Mouse (Mus musculus): ENCODE results near the gene Defb45. TPM values are rescaled to one million over a fixed set of nuclear protein-coding genes. Genes with fewer than 3 reads are reported as not detected.

Defb45 gene
- total RNA-seq, 2 experiments from 2014 or later: not detected

DNA sequence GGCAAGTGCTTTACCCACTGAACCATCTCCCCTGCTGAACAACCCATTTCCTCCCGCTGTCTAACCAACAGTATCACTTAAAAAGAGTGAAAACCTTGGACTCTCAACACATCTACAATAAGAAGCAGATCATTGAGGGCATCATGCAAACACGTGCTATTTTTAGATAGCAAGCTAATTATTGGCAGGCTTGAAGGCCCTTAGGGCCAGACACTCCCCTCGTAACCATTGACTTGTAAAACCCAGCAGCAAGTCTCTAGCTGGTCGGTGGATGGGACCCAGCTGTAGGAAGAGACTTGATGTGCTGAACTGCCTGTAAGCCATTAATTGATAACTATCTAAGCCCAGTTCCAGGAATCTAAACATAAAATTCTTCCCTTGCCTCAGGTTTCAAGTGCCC, 55.7 kb downstream of the Defb45 start:
- intact Hi-C loops (cut with DNase I): loop anchor here (5.0 kb wide), 2 partner anchors 71 to 91 kb away; no protein-coding TSS in a partner anchor
- DNase-seq: no peak

Other genes starting within 250 kb of the Defb45 start
- not detected for gene Nrsn2, start 222.8 kb downstream of the Defb45 start, total RNA-seq (2021)
- 10 to 100 TPM; 14.4 to 15.5 TPM for gene Sox12, start 201.3 kb downstream of the Defb45 start, total RNA-seq (2021)
- gene Zcchc3, start 184.4 kb downstream of the Defb45 start, total RNA-seq (2021): 10 to 100 TPM; 12.0 TPM
- 1 to 10 TPM; 2.6 to 2.7 TPM for gene 6820408C15Rik, start 183.8 kb downstream of the Defb45 start, total RNA-seq (2021)
- not detected for gene Defb23, start 134.8 kb downstream of the Defb45 start, total RNA-seq (2021)
- not detected for gene Defb20, start 122.3 kb downstream of the Defb45 start, total RNA-seq (2021)
- not detected for gene Defb22, start 109.3 kb downstream of the Defb45 start, total RNA-seq (2021)
- gene Defb26, start 87.7 kb downstream of the Defb45 start, total RNA-seq (2021): not detected
- gene Defb28, start 81.1 kb downstream of the Defb45 start, total RNA-seq (2021): not detected
- gene Defb29, start 59.3 kb downstream of the Defb45 start, total RNA-seq (2021): not detected
- gene Gm17416, start 30.1 kb downstream of the Defb45 start, total RNA-seq (2021): not detected
- gene Defb21, start 26.7 kb downstream of the Defb45 start, total RNA-seq (2021): not detected
- not detected for gene Defb19, start 19.1 kb downstream of the Defb45 start, total RNA-seq (2021)
- not detected for gene Defb36, start 4.9 kb upstream of the Defb45 start, total RNA-seq (2021)
- gene Defb25, start 23.7 kb upstream of the Defb45 start, total RNA-seq (2021): not detected
- 10 to 100 TPM in 1 of 2 experiments, 1 to 10 TPM in 1; 9.1 to 11.9 TPM for gene Rem1, start 27.6 kb upstream of the Defb45 start, total RNA-seq (2021)
- gene H13, start 70.1 kb upstream of the Defb45 start, total RNA-seq (2021): 10 to 100 TPM; 38.7 to 42.4 TPM
- gene Mcts2, start 87.6 kb upstream of the Defb45 start, total RNA-seq (2021): 10 to 100 TPM; 17.4 to 18.7 TPM
- 10 to 100 TPM; 82.1 to 85.3 TPM for gene Id1, start 136.9 kb upstream of the Defb45 start, total RNA-seq (2021)
- gene Cox4i2, start 154.8 kb upstream of the Defb45 start, total RNA-seq (2021): 10 to 100 TPM; 17.8 to 19.1 TPM
- 10 to 100 TPM; 79.8 to 92.2 TPM for gene Bcl2l1, start 232.3 kb upstream of the Defb45 start, total RNA-seq (2021)
- 1 to 10 TPM; 4.4 to 8.5 TPM for gene Tpx2, start 248.6 kb upstream of the Defb45 start, total RNA-seq (2021)